Mouse (Mus musculus) megakaryocyte-erythroid progenitor cell, adult 5 weeks (primary cell): Measurements from ENCODE around the gene 1500009L16Rik. TPM values are rescaled to one million over a fixed set of nuclear protein-coding genes. Genes with fewer than 3 reads are reported as not detected.

Source experiments
- polyA plus RNA-seq: library from polyadenylated mRNA; stranded (reverse); fragments of >175 nt; gene quantifications from 2 replicates; pipeline ENCODE4 v1.2.3, GENCODE M21; 2012

1500009L16Rik gene
- polyA plus RNA-seq, result 1.3 and 2.4 TPM in 2 replicates

DNA sequence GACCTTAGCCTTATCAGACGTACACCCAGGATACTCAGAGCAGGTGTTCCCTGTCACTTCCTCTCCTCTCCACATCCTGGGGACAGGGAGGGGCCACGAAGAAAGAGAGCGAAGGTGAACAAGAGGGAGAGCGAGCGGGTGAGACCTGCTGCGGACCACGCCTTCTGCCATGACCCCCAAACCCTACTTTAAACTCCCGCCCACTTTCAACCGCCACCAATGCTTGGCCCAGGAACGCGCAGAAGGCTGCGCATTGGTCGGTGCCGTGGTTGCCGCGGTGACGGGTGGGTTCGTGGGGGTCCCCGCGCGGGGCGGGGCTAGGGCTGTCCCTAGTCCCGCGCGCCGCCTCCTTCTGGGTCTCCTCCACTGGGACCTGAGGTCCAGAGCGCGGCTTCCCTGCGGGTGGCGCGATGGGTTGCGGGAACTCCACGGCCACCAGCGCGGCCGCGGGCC, at the start of gene 1500009L16Rik:
Gene 1500009L16Rik (plus strand): TSS at position 287 of the 453 bp plus-strand sequence.

Other genes starting within 250 kb of the 1500009L16Rik start
- gene Aldh1l2, start 188.7 kb upstream of the 1500009L16Rik start, polyA plus RNA-seq, result not detected in 2 replicates
- gene Washc4, start 179.1 kb upstream of the 1500009L16Rik start, polyA plus RNA-seq, result 1.2 and 1.3 TPM in 2 replicates
- 73.4 and 86.0 TPM in 2 replicates for gene Appl2, start 74.1 kb upstream of the 1500009L16Rik start, polyA plus RNA-seq